Mouse (Mus musculus) CH12F3 (cell line): ENCODE results near the gene Cfdp1.

Experiments used
- in situ Hi-C: fragments of 300-500 bp; cut with MboI; formaldehyde crosslinking; loops from 2 replicates; pipeline ENCODE4 v1.14.3; 2020; ENCODE audit warnings: low sequenced_read_pairs

Gene Cfdp1

DNA sequence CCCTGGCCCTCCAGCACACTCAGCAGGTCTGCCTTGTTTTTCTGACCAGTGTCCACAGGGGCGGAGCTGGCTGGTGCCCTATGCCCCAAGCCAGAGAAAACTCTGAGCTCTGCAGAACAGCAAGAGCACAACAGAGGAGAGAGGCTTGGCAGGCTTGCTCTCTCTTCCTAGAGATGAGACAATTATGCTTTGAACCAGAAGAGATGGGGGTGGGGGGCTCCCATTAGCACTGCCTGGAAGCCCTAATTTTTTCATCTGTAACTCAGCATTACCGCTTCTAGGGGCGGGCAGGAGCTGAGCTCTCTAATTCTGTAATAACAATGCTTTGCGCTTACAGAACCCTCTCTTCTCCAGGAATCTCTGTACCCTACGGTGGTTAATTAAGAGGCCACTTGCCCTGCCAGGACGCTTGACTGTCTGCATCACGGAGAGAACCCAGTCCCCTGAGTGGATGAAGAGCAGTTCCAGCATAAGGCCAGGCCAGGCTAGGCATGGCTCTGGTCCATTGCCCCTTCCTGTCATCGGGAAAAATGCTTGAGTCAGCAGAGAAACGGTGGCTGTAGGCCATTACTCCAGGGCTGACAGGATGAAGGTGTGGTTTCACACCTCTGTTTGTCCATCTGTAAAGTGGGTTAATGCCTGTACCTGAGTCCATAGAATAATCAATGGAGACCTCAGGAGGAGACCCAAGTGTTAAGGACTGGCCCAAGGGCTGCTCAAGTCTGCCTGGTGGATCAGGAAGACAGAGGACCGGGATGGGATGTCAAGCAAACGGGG, 111.6 kb downstream of the Cfdp1 start:
- in situ Hi-C loops = no loop called here

DNA sequence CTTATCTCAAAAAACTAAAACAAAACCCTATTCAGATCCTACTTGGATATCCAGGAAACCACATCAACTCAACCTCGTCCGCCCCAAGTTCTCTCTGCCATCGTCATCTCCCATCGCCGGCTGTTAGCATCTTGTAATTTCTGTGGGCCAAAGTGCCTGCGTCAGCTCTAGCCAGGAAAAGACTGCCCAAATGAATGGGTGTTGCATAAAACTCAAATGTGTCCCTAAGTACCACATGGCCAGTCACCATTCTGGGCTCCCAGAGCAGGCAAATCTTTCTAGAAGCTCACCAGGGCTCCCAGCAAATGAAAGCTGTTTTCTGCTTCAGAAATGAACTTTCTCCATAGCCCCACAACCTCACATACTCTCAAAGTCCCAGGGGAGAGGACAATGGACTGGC, 112.5 kb downstream of the Cfdp1 start:
- in situ Hi-C loops = no loop called here

DNA sequence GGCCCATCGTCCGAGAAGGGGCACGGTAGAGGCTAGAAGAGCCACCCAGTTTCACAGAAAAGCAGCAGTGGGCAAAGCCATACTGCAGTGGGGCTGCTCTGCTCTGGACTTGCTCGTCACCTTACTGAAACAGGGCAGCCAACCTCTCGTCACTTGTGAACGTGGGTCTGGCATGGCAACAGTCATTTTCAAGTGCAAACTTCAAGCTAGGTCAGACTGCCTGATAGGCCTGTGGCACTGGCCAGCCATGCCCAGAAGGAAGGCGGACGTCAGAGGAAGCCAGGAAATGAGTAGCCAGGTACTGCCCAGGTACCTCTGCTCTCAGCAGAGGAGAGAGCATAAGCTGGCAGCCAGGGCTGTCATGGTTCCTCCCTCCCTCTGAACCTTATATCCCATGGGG, 113.1 kb downstream of the Cfdp1 start:
- in situ Hi-C loops = no loop called here

DNA sequence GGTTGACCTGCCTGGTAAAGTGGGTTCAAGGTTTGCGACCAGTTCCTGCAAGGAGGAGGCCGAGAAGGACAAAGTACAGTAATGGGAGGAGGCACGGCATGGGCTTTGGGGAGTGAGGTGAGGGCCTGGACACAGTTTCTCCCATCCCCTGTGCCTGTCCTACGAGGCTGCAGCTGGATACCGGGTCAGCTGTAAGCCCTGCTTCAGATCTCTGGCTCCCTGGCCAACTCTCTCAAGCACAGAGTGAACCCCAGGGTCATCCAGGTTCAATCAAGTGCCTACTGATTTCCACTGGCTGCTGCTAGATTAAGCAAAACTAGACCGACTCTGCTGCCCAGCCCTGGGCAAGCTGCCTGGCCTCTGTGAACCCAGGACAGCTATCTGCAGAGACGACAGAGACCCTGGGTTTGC, 113.8 kb downstream of the Cfdp1 start:
- in situ Hi-C loops = no loop called here

DNA sequence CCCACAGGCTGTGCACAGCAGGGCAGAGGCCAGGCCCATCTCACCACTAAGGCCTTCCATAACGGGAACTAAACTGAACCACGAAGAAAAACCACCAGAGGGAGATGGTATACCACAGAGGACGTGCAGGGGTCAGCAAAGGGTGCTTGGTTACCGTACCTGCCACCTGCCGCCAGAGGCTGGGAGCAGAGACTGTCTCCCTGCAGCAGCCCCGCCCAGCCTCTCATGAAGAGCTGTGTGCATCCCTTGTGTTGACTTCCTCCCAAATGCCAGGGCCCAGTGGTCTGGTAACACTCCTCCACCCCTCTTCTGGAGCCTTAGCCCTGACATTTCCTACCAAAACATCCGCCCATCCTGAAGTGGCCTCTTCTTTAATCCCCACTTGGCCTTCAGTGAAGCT, 114.5 kb downstream of the Cfdp1 start:
- in situ Hi-C loops = no loop called here

DNA sequence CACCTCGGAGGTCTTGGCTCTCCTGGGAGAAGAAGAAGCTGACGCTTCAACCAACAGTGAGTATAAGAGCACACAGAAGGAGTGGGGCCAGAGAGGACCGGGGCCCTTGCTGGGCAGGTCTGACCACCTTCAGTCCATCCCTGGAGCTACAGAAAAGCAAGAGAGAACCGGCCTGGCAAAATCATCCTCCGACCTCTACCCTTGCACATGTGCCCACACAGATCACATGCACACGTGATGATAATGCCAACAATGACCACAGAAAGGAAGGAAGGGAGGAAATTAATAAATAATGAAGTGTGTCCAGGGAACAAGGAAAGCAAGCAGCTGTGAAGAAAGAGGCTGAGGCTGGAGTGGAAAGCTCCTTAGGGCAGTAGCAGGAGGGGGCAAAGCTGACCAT, 115.2 kb downstream of the Cfdp1 start:
- in situ Hi-C loops = no loop called here

DNA sequence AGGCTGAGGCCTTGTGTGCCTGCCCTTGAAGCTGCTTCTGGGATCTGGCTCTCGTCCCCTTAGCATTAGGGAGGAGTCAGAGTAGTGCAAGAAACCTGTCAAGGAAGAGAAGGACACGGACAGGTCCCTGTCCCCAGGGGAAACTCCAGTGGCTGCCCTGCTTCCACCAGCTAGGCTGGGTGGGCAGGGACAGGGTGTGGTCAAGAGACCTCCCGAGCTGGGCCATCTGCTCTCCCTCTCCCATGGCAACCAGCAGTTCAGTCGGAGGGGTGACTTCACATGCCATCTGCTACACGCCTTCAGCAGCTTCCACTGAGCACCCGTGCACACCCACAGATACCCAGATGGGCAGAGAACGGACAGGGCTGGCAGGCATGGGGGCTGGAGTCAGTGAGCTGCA, 117.8 kb downstream of the Cfdp1 start:
- in situ Hi-C loops = no loop called here

DNA sequence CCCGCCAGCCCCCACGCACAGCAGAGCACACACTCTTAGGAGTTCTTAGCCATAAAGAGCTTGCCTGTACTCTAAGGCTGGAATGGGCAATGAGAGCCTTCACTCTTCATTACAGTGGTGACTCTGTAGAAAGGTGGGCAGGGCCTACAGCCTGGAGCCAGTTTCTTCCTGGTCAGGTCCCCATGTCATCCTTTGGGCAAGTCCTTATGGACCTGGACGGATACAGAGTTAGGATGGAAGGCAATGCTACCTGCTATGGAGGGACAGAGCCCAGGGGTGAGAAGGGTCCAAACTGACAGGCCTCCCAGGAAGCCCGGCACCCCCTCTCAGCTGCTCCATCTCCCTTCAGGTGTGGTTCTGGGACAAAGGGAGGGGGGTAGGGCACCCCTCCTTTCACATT, 118.3 kb downstream of the Cfdp1 start:
- in situ Hi-C loops = no loop called here

DNA sequence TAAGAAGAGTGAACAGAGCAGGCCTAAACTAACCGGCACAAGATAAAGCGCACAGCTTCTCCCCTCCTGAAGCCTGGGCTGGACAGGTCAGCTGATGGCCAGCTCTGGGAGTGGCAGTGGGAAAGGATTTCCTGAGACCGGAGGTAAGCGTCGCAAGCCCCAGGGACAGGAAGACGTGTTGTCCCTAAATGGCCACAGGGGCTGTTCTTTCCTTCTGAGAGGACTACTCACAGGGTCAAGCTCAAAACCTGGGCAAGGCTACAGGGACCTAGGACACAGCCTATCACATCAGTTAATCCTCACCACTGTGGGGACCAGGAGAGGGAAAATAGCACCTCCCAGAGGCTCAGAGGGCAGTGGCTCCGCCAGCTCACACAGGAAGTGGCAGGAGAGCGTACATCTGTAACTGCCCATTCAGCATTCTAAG, 118.7 kb downstream of the Cfdp1 start:
- in situ Hi-C loops = no loop called here

DNA sequence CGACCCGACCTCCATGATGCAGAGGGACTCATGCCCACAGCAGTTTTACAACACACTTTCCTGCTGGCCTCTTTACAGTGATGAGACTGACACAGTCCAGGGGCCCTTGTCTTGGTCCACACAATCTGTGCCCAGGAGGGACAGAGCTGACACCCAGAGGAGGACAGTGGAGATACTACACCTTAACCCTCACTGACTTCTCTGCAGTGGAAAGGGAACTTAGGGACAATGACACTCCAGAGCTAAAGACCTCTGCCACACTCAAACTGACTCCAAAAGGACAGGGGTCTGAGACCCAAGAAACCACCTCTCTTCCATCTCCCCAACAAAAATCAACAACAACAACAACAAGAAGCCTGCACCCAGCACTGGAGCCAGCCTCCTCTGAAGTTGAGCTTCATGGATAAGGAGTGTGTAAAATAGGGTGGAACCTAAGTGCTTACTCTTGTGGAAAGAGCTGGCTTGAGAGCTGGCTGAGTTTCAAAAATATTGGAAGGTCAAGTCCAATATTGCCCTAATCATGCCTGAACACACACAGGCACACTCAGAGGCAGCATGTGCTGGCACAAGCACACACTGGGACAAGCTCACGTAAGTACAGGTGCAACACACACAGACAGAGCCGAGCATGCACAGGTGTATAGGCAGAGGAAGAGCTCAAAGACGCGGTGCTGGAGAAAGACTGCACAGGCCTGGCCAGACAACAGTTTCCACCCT, 119.7 kb downstream of the Cfdp1 start:
- in situ Hi-C loops = no loop called here

DNA sequence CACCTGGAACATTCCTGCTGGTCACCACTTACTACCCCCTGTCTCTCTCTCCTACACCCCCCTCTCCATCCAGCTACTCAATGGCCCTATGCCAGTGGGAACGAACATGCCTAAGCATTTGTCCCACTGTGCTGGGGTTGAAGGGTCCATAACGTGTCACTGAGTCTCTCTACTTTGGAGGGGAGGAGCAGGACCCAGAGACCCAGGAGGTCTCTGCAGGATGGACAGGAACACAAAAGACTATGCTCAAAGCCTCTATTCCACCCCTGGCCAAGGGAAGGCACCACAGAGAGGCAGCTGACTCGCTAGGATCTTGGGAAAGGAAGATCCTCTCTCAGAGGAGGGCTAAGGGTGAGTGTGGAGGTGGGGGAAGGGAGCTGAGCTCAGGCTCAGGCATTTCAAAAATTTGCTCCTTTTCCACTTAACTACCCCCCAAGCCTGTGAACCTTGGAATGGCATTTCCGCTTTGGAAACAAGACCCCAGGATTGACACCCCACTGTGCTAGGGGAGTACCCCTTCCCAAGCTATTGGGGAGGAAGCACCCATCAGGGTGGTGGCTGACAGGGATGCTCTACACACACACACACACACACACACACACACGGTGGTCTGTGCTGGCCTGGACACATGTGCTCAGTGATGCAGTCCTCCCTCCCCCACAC, 120.4 kb downstream of the Cfdp1 start:
- in situ Hi-C loops = no loop called here

DNA sequence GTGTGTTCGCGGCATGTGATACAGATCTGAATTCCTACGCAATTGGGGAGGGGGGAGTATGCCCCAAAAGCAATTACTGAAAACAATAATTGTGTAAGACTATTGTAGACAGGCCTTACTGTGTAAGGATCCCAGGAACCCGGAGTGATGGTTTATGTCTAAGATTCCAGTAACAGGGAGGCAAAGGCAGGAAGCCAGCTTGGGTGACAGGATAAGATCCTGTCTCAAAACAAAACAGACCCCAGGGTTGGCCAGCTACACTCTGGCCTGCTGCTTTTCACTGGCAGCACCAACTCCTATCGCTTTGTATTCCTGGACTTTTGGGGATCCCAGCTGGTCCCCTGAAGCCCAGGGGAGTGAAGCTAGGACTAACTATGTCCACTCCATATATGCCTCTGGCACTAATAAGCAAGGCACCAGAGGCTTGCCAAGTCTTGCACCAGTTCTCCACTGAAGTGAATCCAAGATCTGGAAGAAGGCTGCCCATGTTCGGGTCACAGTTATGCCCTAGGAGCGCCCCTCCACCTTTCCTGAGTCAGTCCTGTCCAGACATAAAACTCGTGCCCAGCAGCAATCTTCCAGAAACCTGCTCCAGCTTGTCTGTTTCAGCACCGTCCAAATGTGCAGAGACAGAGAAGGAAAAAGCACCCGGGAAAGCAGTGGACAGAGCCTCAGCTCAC, 121.5 kb downstream of the Cfdp1 start:
- in situ Hi-C loops = no loop called here

DNA sequence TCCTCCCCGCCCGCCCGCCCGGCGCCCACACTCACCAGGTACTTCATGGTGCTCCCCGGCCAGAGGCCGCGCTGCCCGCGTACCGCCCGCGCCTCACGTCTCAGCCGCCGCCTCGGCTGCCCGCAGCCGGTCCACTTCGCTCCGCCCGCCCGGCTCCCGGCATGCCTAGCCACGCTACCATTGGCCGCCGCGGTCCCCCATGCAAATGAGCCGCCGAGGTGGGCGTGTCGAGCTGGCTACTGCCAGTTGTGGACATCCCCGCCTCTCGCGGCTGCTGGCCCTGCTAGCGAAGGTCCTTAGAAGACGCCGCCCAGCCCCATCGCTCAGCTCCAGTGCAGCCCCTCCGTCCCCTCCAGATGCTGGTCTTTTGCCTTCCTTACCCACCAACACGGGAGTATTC, 122.1 kb downstream of the Cfdp1 start:
- in situ Hi-C loops = no loop called here

DNA sequence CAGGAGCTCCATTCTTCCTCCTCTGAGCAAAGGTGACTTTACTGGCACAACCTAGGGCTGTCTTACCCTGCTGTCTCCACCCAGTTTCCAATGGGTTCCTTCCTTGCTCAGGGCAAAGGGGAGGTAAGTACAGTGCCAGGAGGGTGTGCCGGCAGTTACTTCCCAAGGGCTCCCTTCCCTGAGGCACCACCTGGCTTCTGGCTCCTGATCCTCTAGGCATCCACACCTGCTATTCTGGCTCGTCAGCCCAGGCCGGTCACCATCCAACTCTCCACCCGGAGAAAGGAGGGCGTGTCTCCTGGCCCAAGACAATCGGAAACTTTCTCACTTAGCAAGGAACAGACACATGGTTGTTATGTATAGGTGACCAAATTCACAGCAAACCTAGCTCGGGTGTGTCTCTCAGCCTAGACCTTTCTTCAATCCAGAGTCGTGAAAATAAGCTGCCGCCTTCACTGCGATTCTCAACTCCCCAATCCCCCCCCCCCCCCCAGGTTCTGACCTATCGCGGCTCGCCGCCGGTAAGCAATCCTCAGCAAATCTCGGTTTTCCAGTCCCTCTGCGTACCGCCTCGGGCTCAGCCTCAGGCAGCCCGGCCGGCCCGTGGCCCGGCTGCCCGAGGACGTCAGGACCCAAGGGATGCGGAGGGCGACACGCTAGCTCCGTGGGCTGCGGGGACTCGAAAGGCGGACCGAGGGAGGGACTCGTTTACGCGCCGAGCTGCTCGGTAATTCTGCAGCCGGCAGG, 122.7 kb downstream of the Cfdp1 start:
- in situ Hi-C loops = no loop called here

DNA sequence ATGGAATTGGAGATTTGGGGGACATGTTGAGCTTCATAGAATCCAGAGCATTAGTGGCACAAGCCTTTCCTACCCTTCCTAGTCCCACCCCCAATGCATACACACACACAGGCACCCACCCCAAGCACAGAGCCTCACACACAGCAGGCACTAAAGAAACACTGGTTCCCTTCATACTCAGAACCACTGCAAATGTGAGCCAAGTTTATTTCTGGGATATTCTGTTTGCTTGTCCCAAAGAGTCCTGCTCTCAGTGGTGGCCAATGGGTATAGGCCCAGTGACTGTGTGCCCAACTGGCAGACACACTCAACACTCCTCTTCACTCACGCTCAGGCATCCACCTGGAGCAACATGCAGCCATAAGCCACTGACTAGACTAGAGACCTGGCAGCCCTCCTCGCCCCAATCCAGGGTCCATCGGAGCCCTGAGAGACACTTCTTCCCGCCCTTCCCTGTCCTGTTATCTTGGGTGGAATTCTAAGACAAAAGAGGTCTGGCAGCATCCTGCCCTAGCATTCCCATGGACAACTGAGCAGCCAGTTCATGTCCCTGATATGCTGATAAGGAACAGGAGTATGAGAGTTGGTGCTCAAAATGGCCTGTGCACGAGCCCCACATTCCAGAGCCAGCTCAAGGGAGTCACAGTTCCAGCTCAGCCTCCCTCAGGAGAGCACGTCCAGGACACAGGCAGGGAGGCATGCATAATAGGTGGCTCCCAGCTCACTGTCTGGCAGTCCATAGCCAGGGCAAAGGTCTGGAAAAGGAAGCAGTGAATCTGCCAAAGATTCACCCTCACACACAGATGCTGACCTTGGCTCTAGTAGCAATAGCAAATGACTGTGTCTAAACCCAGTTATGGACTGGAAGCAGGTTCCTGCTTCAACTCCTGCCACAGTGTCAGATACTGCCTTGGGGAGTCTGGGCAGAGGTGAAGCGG, 124.6 kb downstream of the Cfdp1 start:
- in situ Hi-C loops = no loop called here

DNA sequence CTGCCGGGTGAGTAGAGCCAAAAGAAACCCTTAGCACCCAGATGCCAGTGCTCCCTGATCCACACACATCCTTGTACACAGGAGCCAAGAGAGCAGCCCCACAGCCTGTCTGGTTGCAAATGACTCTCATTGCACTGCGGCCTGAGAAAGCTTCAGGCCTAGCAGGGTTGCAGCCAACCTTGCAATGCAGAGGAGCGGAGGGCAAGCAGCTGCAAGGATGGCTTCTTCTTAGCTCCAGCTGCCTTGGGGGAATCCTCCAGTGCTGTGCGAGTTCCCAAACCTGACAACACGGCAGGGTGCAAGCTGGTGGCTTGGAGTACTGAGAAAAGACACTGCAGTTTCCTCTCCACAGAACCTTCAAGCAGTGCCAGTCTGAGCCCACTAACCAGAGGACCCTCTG, 125.6 kb downstream of the Cfdp1 start:
- in situ Hi-C loops = no loop called here

DNA sequence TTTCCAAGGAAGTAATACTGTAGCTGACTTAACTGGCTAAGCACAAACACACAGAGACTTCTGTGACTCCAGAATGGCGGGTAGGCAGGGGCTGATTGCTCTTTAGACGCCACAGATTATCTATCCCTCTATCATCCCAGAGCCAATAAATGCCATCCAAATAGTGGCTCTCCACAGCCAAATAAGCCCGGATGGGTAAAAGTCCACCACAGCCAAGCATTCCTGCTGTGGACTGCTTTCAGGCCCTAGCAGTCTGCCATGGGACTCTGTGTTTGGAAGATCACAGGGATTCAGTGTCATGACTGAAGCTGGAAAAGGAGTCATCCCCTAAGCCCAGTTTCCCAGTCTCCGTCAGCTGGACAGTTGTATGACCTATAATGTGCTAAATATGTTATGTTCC, 126.5 kb downstream of the Cfdp1 start:
- in situ Hi-C loops = no loop called here

DNA sequence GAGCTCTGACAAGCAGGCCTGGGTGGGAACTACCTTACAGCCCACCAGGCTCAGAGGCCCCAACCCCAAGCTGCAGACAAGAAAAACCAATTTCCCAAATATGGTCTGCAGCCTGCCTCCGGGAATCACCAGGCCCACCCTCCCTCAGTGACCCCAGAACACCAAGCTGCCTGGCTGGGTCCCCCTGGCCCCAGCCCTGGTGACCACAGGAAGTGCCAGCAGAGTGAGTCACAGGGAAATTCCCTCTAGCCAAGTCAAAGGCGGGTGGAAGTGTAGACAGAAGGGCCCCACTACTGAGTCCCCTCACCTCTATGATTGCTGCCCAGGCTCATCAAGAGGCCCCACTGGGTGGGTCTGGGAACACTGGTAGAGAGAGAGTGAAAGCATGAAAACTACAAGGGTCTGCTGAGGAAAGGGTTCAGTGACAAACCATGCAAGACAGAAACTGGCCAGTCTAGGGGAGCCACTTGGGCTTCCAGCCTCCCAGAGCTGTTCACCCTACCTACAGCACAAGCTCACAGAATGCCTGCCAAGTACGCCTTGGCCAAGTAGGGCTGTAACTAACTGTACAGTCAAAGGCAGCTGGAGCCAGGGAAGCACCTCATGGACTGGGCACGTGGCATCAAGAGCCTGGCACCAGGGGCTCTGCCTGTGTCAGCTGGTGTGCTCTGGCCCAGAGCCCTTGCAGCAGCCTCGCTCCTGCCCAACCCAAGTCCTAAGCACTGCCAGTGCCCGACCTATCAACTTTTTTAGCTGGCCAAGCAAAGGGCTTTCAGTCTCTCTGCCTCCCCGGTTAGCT, 127.8 kb downstream of the Cfdp1 start:
- in situ Hi-C loops = no loop called here

DNA sequence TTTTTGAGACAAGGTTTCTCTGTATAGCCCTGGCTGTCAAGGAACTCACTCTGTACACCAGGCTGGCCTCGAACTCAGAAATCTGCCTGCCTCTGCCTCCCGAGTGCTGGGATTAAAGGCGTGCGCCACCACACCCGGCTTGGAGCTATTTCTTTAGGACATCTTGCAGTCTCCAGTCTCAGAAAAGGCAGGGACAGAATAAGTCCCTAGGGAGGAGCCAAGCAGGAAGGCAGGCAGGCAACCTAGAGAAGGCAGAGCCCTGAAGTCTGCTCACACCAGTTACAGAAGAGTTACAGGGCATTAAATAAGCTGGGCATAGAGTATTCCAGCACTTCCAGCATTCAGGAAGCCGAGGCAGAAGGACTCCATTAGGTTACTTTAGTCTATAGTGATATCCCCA, 128.8 kb downstream of the Cfdp1 start:
- in situ Hi-C loops = no loop called here
